Mouse (Mus musculus) testis, postnatal 10 days (tissue): ENCODE results near the gene Ppt1.
"Not testable (repeated sequence)": the region's sequence is repeated elsewhere in the genome, so short reads cannot be mapped to it uniquely, and the experiment has no call there.

Source experiments
- DNase-seq: peaks from one replicate; pipeline ENCODE4 v3.0.0; 2021; ENCODE audit warnings: low spot score

Ppt1 gene

DNA sequence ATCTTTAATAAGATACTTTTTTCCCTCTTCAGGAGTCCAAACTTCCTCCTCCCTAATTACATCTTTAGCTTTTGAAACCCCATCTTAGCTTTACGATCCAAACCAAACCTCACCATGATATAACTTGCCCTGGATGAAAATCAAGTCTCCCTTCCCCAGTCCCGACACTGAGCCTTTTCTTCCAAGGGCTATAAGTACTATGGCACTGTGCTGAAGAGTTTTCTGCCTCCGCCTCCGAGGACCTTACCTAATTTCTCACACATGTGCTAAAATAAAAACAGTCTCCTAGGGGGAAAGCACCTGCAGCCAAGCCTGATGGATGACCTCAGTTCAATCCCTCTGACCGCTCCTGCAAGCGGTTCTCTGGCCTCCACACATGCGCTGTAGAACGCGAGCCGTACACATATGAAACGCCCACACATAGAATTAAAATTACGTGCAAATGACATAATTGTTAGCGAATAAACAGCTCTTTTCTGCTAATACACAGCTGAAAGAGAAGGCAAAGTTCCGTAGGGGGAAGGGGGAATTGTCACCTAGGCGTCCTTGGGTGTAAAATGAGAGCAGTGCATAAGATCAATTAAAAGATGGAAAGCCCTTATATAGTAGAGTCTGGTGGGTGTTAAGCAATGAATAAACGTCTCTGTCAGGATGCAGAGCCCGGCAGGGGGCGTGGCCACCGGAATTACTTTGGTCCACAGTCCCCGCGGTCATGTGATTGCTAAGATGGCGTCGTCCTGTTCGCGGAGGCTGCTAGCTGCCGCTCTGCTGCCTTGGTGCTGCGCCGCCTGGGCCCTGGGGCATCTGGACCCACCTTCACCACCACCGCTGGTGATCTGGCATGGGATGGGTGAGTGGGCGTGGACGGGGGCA, at the start of gene Ppt1:
Gene Ppt1, plus strand, starts transcription at position 713 of the 873 bp plus-strand sequence.
- DNase-seq: peak; percentile 94

DNA sequence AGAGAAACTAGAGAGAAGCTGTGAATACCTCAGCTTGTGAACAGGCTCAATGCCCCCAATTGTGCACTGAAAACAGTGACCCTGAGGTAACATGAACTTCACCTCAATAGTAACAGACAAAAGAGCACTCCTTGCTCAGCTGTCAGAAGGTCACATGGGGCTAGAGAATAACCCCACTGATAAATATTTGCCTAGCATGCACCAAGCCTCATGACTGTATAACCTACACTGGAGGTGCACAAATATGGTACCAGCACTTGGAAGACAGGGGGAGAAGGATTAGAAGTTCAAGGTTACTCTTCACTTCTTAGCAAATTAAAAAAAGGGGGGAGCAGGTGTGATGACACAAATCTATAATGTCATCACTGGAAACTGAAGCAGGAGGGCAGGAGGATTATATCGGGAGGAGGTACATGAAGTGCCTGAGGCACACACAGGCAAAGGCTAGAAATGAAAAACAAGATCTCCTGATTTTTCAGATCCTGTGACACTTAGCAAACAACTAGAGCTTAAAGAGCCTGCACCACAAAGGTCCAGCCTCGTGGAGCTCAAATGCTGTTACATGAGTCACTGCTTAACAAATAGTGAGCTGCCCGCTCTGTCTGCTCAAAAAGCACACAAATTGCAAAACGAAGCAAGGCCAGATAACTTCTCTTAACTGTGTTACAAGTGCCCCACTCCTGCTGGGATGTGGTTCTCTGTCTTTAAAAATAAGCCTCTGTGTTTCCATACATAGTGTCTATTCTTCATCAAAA, 46.5 kb upstream of the Ppt1 start:
- no peak for DNase-seq

DNA sequence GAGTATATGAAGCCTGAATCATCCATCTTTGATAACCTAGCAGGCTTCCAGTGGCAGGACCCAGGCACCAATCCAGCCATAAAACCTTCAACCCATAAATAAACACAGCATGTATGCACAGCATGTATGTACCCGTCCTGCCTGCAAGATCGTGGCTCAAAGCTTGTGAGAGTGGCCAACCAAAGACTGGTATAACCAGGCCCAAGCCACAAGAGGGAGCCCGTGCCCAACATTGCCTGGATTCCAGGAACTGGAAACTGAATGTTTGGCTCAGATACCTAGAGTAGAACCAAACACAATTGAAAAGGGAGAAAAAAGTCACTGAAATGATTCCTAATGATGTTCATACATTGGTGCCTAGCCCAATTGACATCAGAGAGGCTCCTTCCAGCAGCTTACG, 27.9 kb upstream of the Ppt1 start:
- peak; percentile 91 for DNase-seq

DNA sequence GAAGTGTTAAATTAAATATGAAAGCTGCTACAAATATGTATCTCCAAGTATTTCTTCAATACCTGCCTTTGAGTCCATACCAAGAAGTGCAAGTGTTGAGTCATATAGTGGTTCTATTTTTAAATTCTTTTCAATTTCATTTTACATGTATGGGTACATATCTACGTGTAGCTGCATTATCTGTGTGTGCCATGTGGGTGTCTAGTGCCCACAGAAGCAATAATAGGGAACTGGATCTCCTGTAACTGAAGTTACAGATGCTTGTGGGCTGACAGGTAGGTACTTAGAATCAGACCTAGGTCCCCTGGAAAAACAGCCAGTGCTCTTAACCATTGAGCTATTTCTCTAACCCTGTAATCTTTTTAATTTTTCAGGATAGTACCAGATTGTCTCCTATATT, 24.9 kb upstream of the Ppt1 start:
- DNase-seq: no peak

DNA sequence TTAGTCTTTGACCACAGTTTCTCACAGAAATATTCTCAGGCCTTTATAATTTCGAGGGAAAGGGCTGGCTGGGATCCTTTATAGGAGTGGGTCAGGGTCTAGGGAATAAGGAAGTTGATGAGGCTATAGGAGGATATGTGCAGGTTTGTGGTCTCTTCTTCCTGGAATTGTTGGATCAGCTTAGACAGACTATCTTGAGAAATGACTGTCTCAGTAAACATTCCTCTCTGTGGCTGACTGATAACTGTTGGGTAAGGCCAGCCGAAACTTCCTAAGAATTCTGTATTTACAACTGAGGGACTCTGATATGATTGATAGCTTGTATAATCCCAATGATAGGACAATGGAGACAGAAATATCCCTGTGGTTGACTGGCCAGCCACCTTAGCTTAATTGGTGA, 24.2 kb upstream of the Ppt1 start:
- DNase-seq: no peak

DNA sequence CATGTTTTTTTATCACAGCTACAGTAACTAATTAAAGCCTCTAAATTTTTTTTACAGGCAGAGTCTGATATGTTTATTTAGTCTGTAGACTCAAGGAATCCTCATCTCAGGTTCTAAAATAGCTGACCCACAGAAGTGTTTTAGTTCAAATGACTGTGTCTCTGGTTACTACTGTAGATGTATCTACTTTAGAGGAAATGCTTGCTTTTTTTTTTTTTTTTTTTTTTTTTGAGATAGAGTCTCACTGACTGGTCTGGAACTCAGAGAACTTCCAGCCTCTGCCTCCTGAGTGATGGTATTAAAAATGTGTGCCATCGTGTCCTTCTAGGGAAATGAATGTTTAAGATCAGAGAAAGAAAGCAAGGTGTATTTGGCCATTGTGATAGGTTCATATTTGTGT, 19.8 kb upstream of the Ppt1 start:
- no peak for DNase-seq

DNA sequence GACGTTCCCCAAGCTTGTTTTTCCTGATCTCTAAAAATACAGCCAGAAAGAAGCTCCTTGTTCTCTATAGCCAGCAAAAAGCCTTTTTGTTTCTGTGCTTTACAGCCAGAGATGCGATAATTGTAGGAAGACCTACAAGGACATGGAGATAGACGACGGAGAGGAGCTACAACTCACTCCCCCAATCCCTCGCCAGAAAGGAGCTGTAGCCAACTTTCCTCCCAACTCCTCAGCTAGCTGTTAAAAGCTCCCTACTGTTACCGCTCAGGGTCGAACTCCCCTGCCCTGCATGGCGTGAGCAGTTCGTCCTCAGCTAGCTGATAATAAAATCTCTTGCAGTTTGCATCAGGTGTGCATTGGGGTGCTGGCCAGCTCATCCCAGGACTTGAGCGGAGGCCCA, 15.1 kb upstream of the Ppt1 start:
- DNase-seq: not testable (repeated sequence)

DNA sequence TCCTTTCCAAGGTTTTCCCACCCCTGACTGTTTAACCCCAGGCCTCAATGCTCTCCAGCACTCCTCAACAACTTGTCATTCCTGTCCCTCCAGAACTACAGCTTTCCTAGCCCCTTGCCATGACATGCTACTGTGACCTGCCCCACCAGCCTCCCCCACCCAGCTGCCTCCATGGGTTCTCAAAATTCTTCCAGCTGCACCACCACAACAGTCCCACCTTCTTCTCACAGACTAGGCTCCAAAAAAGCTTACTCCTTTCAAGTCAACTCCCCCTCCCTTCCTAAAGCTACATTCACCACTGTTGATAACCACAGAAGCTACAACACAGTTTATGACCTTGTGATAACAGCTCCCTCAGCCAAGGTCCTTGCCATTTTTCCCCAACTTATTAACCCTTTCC, 8.4 kb upstream of the Ppt1 start:
- DNase-seq: no peak

DNA sequence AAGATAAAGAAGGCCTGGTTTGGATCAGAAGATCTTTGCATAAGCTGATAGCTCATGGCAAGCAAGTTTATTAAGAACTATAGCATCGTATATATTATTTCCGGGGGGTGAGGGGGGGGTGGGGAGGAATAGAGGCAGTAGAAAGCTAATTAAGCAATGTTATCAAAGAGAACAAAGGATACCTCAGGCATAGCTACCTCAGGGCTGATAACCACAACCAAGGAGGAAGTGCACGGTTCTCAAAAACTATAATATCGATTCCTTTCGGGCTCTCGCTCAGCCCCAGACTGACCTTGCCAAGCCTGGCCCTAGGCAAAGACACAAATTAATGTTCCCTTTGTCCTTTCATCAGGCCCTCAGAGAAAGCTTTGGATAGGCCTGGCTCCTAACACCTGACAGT, 6.7 kb upstream of the Ppt1 start:
- DNase-seq: no peak

DNA sequence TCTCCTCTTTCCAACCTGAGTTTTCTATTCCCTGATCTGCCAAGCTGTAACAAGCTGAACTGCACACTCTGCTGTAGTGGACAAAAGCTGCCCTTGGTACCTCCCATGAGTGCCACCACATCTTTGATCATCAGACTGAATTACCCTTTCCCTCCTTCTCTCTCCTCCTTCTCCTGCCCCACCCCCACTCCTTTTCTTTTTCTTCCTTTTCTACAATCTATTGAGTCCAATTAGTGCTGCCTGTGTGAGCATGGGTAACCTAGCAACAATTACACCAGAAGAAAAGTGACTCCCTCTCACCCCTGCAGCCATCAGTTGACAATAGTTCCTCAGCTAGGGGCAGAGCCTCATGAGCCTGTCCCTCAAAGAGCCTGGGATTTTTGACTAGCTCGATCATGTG, 4.2 kb upstream of the Ppt1 start:
- no peak for DNase-seq

DNA sequence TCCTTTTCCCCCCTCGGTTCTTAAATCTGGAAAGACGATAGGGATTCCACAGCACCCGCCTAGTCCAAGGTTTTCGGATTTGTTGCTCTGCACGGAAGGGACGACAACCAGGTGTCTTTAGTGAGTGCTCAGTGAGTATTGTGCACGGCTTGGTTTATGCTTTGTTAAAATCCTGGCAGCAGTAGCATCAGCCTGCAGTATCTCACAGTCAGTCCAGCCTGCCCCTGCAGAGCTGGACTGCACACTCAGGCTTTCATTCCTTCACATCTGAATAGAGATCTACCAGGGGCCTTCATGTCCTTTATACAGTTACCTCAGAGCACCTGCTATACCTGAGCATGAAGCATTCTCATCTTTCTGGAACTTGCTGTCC, 347 bp downstream of the Ppt1 start:
- DNase-seq: no peak

DNA sequence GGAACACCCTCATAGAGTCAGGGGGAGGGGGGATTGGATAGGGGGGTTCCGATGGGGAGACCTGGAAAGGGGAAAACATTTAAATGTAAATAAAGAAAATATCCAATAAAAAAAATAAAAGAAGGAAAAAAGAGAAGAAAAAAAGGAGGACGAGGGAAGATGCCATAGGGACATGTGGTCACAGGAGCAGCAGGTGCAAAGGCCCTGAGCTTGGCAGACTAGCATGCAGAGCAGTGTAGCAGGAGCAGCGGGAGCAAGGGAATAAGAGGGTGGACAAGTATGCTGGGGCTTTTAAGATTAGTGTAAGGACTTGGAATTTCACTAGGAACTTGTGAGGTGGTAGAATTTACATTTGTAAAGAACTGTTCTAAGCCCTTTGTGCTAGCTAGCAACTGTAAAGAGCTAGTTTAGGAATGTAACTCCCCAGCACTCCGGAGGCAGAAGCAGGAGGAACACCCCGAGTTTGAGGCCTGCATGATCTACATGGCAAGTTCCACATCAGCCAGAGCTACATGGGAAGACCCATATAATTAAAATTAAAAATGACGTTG, 1.2 kb downstream of the Ppt1 start:
- DNase-seq: no peak

DNA sequence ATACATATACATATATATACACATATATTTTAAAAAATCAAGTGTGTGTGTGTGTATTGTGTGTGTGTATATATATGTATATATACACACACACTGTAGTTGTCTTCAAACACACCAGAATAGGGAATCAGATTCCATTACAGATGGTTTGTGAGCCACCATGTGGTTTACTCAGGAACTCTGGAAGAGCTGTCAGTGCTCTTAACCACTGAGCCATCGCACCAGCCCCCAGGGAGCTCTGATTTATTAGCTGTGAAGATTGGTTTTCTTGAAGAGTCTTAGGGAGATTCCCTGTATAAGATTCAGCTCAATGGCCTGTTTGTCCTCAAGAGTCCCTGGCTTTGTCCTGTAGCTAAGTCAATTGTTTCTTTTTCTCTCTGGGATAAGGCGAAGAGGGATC, 2.0 kb downstream of the Ppt1 start:
- DNase-seq: no peak

DNA sequence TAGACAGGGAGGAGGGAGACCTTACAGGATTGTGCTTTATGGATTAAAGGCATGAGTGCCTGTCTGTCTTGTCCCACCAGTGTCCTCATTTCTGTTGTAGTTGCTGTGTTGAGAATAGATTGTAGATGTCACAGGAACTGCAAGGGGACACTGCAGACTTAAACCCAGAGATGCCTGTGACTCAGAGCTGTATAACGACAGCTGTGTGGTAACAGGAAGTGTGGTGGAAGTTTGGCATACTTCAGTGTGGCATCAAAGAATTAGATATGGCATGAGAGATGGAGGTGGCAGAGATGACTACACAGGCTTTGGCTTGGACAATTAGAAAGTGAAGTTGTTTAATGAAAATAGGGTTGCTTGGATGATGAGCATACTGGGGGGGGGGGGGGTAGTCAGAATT, 2.4 kb downstream of the Ppt1 start:
- DNase-seq: no peak

DNA sequence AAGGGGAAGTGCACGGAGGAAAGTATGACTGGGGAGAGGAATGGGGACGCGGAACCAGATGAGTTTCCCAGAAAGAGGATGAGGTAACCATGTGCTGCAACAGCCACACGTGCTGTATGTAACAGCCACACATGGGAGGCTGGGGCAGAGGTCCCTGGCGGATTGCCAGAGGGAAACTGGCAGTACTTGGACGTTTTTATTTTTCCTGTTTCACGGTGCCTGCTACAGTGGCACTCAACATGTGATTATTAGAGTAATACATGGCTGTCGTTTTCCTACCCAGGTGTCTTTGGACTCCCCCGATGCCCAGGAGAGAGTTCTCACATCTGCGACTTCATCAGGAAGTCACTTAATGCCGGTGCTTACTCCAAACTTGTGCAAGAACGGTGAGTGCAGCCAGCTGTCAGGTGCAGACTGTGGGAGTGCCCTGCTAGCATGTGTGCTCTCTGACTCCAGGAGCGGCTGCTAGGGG, 12.1 kb downstream of the Ppt1 start:
- peak; percentile 61 for DNase-seq

DNA sequence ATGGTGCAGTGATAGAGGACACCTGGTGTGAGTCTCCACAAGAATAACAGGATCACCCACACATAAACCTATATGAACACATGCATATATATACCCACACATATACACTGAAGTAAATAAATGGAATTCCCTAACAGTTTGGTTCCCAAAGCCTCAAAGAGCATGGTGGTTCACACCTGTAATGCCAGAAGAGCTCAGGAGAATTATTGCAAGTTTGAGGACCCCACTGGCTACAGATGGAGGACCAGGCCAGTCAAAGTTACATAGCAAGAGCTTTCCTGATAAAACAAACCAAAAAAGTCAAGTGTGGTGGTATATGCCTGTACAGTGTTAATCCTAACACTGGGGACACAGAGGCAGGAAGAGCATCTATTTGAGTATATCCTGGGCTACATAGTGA, 15.5 kb downstream of the Ppt1 start:
- DNase-seq: no peak

DNA sequence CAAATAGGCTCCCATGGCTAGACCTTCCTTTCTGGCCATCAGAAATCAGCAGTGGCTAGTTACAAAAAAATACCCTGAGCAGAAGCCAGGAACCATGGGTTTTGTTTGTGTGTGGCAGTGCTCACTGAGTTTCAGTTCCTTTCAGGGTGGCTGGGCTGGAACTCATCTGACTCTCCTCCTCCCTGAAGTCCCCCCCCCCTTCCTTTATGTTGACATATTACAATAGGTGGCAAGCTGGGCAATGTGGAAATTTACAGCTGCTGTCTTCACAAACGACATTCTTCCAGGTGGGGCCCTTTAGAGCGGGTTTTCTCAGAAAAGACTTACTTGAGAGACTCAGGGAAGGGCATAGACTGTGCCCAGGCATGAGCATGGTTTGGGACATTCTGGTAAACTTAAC, 17.6 kb downstream of the Ppt1 start:
- no peak for DNase-seq

DNA sequence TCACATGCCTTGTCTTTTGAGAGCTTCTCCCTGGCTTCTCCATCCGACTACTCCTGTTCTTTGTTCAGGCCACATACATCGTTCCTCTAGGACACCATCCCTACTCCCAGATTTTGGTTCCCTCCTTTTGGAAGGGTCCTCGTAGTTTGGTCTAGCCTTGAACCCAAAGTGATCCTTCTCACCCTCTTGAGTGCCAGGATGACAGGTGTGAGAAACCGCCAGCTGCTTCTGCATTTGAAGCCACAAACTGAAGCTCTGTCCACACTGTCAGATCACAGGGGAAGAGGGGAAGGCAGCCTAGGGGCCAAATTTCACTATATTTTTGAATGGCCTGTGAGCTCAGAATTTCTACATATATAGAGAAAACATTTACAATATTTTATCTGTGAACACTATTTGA, 18.7 kb downstream of the Ppt1 start:
- DNase-seq: no peak

DNA sequence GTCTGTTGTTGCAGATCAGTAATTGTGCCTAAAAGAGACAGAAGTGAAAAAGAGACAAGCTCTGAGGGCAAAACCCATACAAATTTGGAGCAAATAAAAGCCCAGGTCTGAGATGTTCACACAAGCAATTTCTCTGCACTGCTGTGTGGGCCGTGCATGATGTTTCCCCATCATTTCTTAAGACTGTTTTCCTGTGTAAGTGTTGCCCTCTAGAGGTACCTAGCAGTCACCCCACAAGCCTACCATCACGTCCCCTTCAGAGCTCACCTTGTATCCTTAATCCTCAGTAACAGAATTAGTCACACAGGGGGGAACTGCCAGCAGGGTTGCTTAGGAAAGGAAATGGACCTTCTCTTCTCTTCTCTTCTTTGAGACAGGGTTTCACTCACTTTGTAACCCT, 21.9 kb downstream of the Ppt1 start:
- no peak for DNase-seq

DNA sequence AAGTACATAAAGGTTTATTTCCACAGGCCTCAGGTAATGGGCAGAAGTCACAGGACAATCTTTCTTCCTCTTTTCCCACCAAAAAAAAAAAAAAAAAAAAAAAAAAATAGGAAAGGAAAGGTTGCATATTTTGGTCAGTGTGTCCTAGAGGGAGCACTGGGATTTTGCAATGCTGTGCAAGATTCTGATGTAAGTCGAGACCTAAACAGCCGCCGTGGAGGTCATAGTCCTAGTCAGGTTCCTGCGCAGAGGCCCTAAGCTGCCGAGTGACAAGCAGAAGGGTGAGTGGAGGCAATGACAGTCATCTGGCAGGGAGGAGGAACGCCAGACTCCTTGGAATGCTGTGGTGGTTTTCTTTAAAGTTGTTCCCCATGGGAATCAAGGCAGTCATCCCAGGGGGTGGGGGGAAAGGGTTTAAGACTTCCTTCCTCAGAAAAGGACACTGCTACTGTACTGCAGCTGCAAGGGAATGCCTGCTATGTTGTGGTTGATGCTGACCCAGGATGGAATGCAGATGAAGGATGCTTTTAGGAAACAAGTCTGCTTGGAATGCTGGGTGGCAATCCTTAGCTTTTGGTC, 23.1 kb downstream of the Ppt1 start:
- DNase-seq: no peak

DNA sequence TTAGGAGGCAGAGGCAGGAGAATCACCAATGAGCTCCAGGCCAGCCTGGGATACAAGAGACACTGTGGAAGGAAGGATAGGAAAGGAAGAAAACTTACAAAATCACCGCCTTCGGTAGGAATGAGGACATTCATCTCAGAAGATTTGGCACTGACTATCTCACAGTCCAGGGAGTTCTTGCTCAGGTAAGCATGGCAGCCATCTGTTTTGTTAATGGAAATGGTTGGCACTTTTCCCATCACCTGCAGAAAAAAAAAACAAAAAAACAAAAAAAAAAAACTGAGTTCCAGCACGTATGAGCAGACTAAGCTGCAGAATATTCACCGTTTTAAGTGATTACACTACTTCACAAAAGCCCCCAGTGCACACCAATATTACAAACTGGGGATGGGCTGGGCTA, 25.8 kb downstream of the Ppt1 start:
- no peak for DNase-seq

DNA sequence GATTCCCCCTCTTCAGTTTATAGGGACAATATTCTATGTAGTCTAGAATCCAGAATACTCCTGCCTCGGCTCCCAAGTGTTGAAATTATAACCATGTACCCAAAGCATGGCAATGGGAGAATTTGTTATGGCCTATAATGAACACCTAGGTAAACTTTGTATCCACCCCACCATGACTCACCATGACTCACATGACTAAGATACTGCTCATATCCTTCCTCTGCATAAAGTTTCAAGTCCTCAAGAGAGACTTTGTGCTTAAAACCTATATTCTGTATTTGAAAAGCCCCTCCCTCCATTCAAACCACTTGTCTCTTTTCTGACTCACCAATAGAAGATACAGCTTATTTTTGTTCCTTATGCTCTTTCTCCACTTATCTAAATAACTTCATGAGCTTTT, 32.0 kb downstream of the Ppt1 start:
- no peak for DNase-seq

DNA sequence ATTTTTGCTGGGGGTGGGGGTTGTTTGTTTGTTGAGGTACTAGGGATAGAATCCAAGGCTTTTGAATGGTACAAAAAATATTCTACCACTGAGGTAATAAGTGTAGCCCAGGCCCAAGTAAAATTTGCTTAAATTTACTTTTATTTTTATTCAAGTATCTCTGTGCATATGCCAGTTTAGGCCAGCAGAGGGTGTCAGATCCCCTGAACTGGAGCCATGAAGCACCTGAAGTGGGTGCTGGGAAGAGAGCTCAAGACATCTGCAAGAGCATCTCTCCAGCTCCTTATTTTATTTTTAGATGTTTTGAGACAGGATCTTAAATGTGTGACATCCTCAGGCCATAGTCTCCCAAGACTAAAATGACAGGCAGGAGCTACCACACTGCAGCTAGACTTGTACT, 34.0 kb downstream of the Ppt1 start:
- DNase-seq: peak; percentile 67
